Mouse (Mus musculus) frontal cortex, postnatal 14 days (tissue): ENCODE results near the gene Best2.
A peak's percentile ranks its signal among the peaks of the same experiment; 100 is the strongest.

Experiments used
- DNase-seq, 2 experiments: peaks; one replicate each; pipeline ENCODE4 v3.0.0; 2022; ENCODE audit warnings: low spot score in 2 of 2

Gene Best2

GRCm38 (mm10) chr8:84967532-84968304 lies 46.6 kb downstream of the Best2 start:
- peak in 1 of 2 experiments; percentile 11 for DNase-seq

- DNase-seq, result peak in 1 of 2 experiments; percentile 5
Measured at GRCm38 (mm10) chr8:84966603-84967002, 47.7 kb downstream of the Best2 start.

- DNase-seq, result peak; percentile 91
Measured at GRCm38 (mm10) chr8:84965731-84966291, 48.5 kb downstream of the Best2 start.

- DNase-seq, result no peak
Measured at GRCm38 (mm10) chr8:84963952-84964351, 50.4 kb downstream of the Best2 start.

GRCm38 (mm10) chr8:84959811-84960210 lies 54.5 kb downstream of the Best2 start:
- DNase-seq, result no peak
